Mouse (Mus musculus) lung, postnatal 0 days (tissue): Measurements from ENCODE around the gene Dnajc4.

ENCODE experiments used
- CTCF ChIP-seq: IDR thresholded peaks from 2 replicates; pipeline ENCODE4 v1.5.1; 2016; ENCODE audit warnings: antibody characterized with exemption, mild to moderate bottlenecking
- EP300 ChIP-seq: IDR thresholded peaks from 2 replicates; pipeline ENCODE4 v1.6.1; 2016; ENCODE audit warnings: antibody characterized with exemption, mild to moderate bottlenecking, control low read depth

DNA sequence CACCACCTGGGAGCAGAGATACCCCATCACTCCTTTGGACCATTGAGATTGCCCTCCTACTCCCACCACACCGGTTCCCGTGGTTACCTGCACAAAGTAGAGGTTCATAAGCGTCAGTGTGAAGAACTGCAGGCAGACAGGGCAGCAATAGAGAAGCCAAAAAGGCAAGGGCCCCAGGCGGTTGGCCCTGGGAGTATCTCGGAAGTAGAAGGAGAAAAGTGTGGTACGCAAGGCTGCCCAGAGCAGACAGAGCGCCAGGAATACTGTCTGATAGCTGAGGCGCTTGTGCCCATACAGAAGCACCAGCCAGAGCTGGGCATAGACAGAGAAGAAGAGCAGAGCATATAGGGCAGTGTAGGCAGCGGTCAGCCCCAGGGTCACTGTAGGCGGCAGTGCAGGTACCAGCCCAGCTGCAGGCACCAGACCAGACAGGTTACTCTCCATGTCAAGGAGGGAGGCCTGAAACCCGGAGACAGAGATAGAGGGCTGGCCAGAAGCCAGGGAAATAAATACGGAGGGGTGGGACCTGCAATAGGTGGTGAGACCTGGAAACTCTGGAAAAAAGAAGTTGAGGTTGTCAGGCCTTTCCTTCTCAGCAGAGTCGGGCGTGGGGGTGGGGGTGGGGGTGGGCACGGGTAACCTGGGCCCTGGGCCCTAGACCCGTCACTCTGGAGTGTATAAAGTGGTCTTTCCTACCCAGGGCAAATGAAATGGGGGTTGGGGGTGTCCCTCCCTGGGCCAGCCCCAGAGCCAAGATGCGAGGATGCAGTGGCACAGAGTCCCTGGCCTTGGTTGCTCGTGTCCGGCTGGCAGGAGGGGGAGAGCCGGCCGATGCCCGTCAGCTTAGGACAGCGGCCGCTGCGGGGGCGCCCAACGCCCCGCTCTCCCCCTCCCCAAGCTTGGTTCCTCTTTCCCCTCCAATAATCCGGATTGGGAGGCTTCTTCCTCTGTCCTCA is 51.7 kb downstream of the Dnajc4 start:
- no peak for TF ChIP-seq CTCF
- no peak for TF ChIP-seq EP300
